Mouse (Mus musculus) CH12.LX (cell line): ENCODE measurements around the gene Rnf5. TPM values are rescaled to one million over a fixed set of nuclear protein-coding genes. Genes with fewer than 3 reads are reported as not detected.

Experiments
- DNase-seq: peaks from one replicate; pipeline ENCODE4 v3.0.0-alpha.2; 2013; ENCODE audit errors: extremely low read depth
- H3K27ac ChIP-seq: 2 replicates; pipeline ENCODE4 v1.5.1; 2012; ENCODE audit warnings: low read depth, mild to moderate bottlenecking, control low read depth, moderate library complexity; ENCODE audit not compliant: insufficient read depth
- H3K27me3 ChIP-seq: replicated peaks from 2 replicates; pipeline ENCODE3; 2012; ENCODE audit warnings: inconsistent platforms
- H3K36me3 ChIP-seq, 2 experiments: replicated peaks in 1 of 2; 2 replicates each; pipeline versions ENCODE3 to v1.6.1; 2012; ENCODE audit warnings: inconsistent platforms in 1 of 2, low read length in 1 of 2, mild to moderate bottlenecking in 1 of 2, mixed read lengths in 1 of 2, moderate library complexity in 1 of 2; ENCODE audit not compliant: control insufficient read depth in 1 of 2, insufficient read depth in 1 of 2
- H3K4me1 ChIP-seq, 2 experiments: 2 replicates each; pipeline ENCODE4 v1.6.1; 2012; ENCODE audit warnings: inconsistent platforms in 1 of 2, moderate library complexity in 1 of 2; ENCODE audit not compliant: insufficient read depth in 2 of 2, control insufficient read depth in 1 of 2
- H3K4me2 ChIP-seq: 2 replicates; pipeline ENCODE4 v1.6.1; 2012; ENCODE audit warnings: low read depth, mild to moderate bottlenecking, control low read depth; ENCODE audit not compliant: poor library complexity, insufficient read depth, severe bottlenecking
- H3K4me3 ChIP-seq, 3 experiments: fragments of 150-350 bp in 1 of 3; sonication (generic) in 1 of 3; replicated peaks in 1 of 3; 2 replicates each; pipeline versions ENCODE3 to v1.5.1; 2011 to 2012; ENCODE audit warnings: low read depth in 2 of 3, low read length in 2 of 3, mild to moderate bottlenecking in 2 of 3, moderate library complexity in 2 of 3, control low read depth in 1 of 3, improper control_type of control experiment in 1 of 3, inconsistent platforms in 1 of 3, mixed read lengths in 1 of 3; ENCODE audit not compliant: poor library complexity in 1 of 3
- H3K79me2 ChIP-seq: replicated peaks from 2 replicates; pipeline ENCODE4 v1.6.1; 2012; ENCODE audit warnings: mild to moderate bottlenecking, moderate library complexity; ENCODE audit not compliant: control insufficient read depth, poor library complexity, insufficient read depth, severe bottlenecking; ENCODE audit errors: extremely low read depth
- H3K9ac ChIP-seq: 2 replicates; pipeline ENCODE4 v1.6.1; 2012; ENCODE audit warnings: low read depth, mild to moderate bottlenecking, control low read depth, moderate library complexity; ENCODE audit not compliant: insufficient read depth
- H3K9me3 ChIP-seq: replicated peaks from 2 replicates; pipeline ENCODE3; 2012; ENCODE audit warnings: low read length, inconsistent platforms, mixed read lengths
- CHD1 ChIP-seq: IDR thresholded peaks from 2 replicates; pipeline ENCODE4 v1.6.1; 2012; ENCODE audit warnings: low read depth, low read length, improper control_type of control experiment, inconsistent platforms
- CHD2 ChIP-seq: IDR thresholded peaks from 2 replicates; pipeline ENCODE4 v1.6.1; 2011; ENCODE audit warnings: low read length, improper control_type of control experiment
- CTCF ChIP-seq, 2 experiments: IDR thresholded peaks in 1 of 2; conservative IDR thresholded peaks in 1 of 2; 2 replicates each; pipeline ENCODE4 v1.5.1; 2011 to 2012; ENCODE audit warnings: low read depth in 2 of 2, low read length in 2 of 2, improper control_type of control experiment in 1 of 2, inconsistent platforms in 1 of 2, mild to moderate bottlenecking in 1 of 2, moderate library complexity in 1 of 2
- EP300 ChIP-seq: IDR thresholded peaks from 2 replicates; pipeline ENCODE4 v1.6.1; 2011; ENCODE audit warnings: low read length, improper control_type of control experiment
- ETS1 ChIP-seq: conservative IDR thresholded peaks from 2 replicates; pipeline ENCODE4 v1.6.1; 2012; ENCODE audit warnings: low read depth, mild to moderate bottlenecking, inconsistent platforms, low read length, improper control_type of control experiment, moderate library complexity
- GABPA ChIP-seq: IDR thresholded peaks from 2 replicates; pipeline ENCODE4 v1.6.1; 2012; ENCODE audit warnings: low read depth, low read length, improper control_type of control experiment, inconsistent platforms; ENCODE audit not compliant: insufficient replicate concordance
- IRF4 ChIP-seq: IDR thresholded peaks from 2 replicates; pipeline ENCODE4 v1.6.1; 2014; ENCODE audit warnings: low read depth, mild to moderate bottlenecking, inconsistent platforms, low read length, improper control_type of control experiment
- JUN ChIP-seq: IDR thresholded peaks from 2 replicates; pipeline ENCODE4 v1.6.1; 2011; ENCODE audit warnings: low read depth, mild to moderate bottlenecking, low read length, improper control_type of control experiment, moderate library complexity; ENCODE audit not compliant: insufficient read depth
- JUND ChIP-seq: conservative IDR thresholded peaks from 2 replicates; pipeline ENCODE4 v1.6.1; 2011; ENCODE audit warnings: low read depth, low read length, improper control_type of control experiment
- KAT2A ChIP-seq: IDR thresholded peaks from 2 replicates; pipeline ENCODE4 v1.6.1; 2012; ENCODE audit warnings: low read length, improper control_type of control experiment, inconsistent platforms; ENCODE audit not compliant: insufficient replicate concordance
- MAFK ChIP-seq: IDR thresholded peaks from 2 replicates; pipeline ENCODE4 v1.6.1; 2011; ENCODE audit warnings: low read length, improper control_type of control experiment; ENCODE audit not compliant: insufficient replicate concordance
- MEF2A ChIP-seq: IDR thresholded peaks from 2 replicates; pipeline ENCODE4 v1.6.1; 2014; ENCODE audit warnings: low read depth, mild to moderate bottlenecking, inconsistent platforms, low read length, improper control_type of control experiment, borderline replicate concordance
- MXI1 ChIP-seq: IDR thresholded peaks from 2 replicates; pipeline ENCODE4 v1.6.1; 2011; ENCODE audit warnings: mild to moderate bottlenecking, low read depth, low read length, improper control_type of control experiment
- NELFE ChIP-seq: IDR thresholded peaks from 2 replicates; pipeline ENCODE4 v1.6.1; 2011; ENCODE audit warnings: low read depth, low read length, improper control_type of control experiment
- PAX5 ChIP-seq: IDR thresholded peaks from 2 replicates; pipeline ENCODE4 v1.6.1; 2012; ENCODE audit warnings: low read length, inconsistent platforms, mixed read lengths
- POLR2A ChIP-seq: IDR thresholded peaks from 2 replicates; pipeline ENCODE4 v1.6.1; 2011; ENCODE audit warnings: low read depth, mild to moderate bottlenecking, improper control_type of control experiment, low read length
- POLR2AphosphoS2 ChIP-seq: IDR thresholded peaks from 2 replicates; pipeline ENCODE4 v1.6.1; 2011; ENCODE audit warnings: low read depth, low read length, improper control_type of control experiment
- RAD21 ChIP-seq: IDR thresholded peaks from 2 replicates; pipeline ENCODE4 v1.6.1; 2011; ENCODE audit warnings: low read depth, mild to moderate bottlenecking, low read length, improper control_type of control experiment, moderate library complexity
- RCOR1 ChIP-seq: conservative IDR thresholded peaks from 2 replicates; pipeline ENCODE4 v1.6.1; 2012; ENCODE audit warnings: low read depth, mild to moderate bottlenecking, inconsistent platforms, low read length, improper control_type of control experiment
- SMC3 ChIP-seq: IDR thresholded peaks from 2 replicates; pipeline ENCODE4 v1.6.1; 2011; ENCODE audit warnings: low read depth, low read length, improper control_type of control experiment
- TBP ChIP-seq: conservative IDR thresholded peaks from 2 replicates; pipeline ENCODE4 v1.6.1; 2011; ENCODE audit warnings: low read depth, low read length, improper control_type of control experiment
- TCF12 ChIP-seq: IDR thresholded peaks from 2 replicates; pipeline ENCODE4 v1.6.1; 2014; ENCODE audit warnings: low read depth, mild to moderate bottlenecking, inconsistent platforms, low read length, improper control_type of control experiment
- UBTF ChIP-seq: IDR thresholded peaks from 2 replicates; pipeline ENCODE4 v1.6.1; 2012; ENCODE audit warnings: low read depth, mild to moderate bottlenecking, inconsistent platforms, low read length, improper control_type of control experiment, moderate library complexity
- USF2 ChIP-seq: conservative IDR thresholded peaks from 2 replicates; pipeline ENCODE4 v1.6.1; 2011; ENCODE audit warnings: low read depth, low read length, improper control_type of control experiment
- ZC3H11A ChIP-seq: IDR thresholded peaks from 2 replicates; pipeline ENCODE4 v1.6.1; 2012; ENCODE audit warnings: low read depth, mild to moderate bottlenecking, inconsistent platforms, low read length, improper control_type of control experiment
- ZNF384 ChIP-seq: IDR thresholded peaks from 2 replicates; pipeline ENCODE4 v1.6.1; 2012; ENCODE audit warnings: low read depth, low read length, improper control_type of control experiment, inconsistent platforms
- dilution Hi-C: fragments of 300-500 bp; cut with MboI; formaldehyde crosslinking; loops from 2 replicates; pipeline ENCODE4 v1.14.3; 2020; ENCODE audit warnings: low sequenced_read_pairs; ENCODE audit not compliant: extremely low pct_unique_long_range_greater_than_20kb, extremely low pct_ligation_motif_present
- in situ Hi-C: fragments of 300-500 bp; cut with MboI; formaldehyde crosslinking; loops from 3 replicates; pipeline ENCODE4 v1.14.3; 2019; ENCODE audit warnings: low sequenced_read_pairs, low pct_ligation_motif_present, low pct_unique_long_range_greater_than_20kb, mixed read lengths
- polyA plus RNA-seq: library from polyadenylated mRNA; unstranded; fragments of >175 nt; gene quantifications from 2 replicates; pipeline ENCODE4 v1.2.1, GENCODE M21; 2012; ENCODE audit warnings: low read depth; ENCODE audit not compliant: insufficient read length
- total RNA-seq, 2 experiments: library from RNA; depleted of rRNA; stranded (reverse); fragments of 300-350 nt in 1 of 2; fragments of >200 nt in 1 of 2; gene quantifications; 2 replicates each; pipeline ENCODE4 v1.2.3; 2012 to 2014

Gene Rnf5
- total and polyA plus RNA-seq, 3 experiments = 8.4 to 35.1 (median 20.6) TPM

DNA sequence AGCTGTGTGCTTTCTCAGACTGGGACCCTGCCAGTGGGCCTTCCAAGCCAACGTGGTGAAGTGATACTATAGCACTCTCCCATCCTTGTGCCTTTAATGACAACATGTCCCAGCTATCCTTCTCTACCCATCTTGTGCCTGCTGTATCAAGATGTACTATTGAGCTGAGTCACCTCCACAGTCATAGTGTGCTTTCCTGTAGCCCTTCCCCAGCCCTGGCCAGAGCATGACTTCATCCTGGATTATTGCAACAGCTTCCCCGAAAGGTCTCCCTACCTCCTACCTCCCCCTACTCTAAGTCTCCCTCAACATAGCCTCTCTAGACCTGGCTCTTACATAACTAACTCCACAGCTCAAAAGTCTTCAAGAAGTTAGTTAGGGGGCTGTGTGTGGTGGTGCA is 32.2 kb upstream of the Rnf5 start:
- H3K4me3 ChIP-seq = no peak overlapping the region
- dilution Hi-C loops = no loop called here
- H3K4me1 ChIP-seq = 0 out of 4 replicates have a peak, but pooled peaks cover 0 to 2% of the 10 kb centered on the region in 2 experiments
- no peak overlapping the region for H3K9ac ChIP-seq
- no peak for DNase-seq
- in situ Hi-C loops = no loop called here
- TF ChIP-seq MEF2A = no peak
- TF ChIP-seq CTCF (conservative IDR thresholded peaks at IDR 0.05 in 1 of 2, IDR thresholded peaks at IDR 0.05 in 1 of 2; ENCODE audit: low read depth in 2 of 2, low read length in 2 of 2) = no peak
- no peak for TF ChIP-seq JUND
- no peak for TF ChIP-seq PAX5
- TF ChIP-seq USF2 = no peak
- TF ChIP-seq RAD21 = no peak
- TF ChIP-seq IRF4 = no peak
- no peak for TF ChIP-seq ETS1
- TF ChIP-seq TCF12 = no peak
- no peak for TF ChIP-seq ZC3H11A
- no peak for TF ChIP-seq KAT2A
- TF ChIP-seq MXI1 = no peak
- no peak for TF ChIP-seq ZNF384
- no peak for TF ChIP-seq JUN
- no peak for TF ChIP-seq TBP
- TF ChIP-seq RCOR1 = no peak
- TF ChIP-seq UBTF = no peak
- TF ChIP-seq POLR2A = no peak
- TF ChIP-seq, all 38 proteins: peak for 0
- no peak overlapping the region for H3K4me2 ChIP-seq
- H3K9me3 ChIP-seq = peaks cover 9% of the 10 kb centered on the region
- H3K36me3 ChIP-seq = no peaks in the 10 kb centered on the region
- peaks cover 76% of the 10 kb centered on the region for H3K27me3 ChIP-seq
- H3K79me2 ChIP-seq = no peaks in the 10 kb centered on the region
- no peak overlapping the region for H3K27ac ChIP-seq

DNA sequence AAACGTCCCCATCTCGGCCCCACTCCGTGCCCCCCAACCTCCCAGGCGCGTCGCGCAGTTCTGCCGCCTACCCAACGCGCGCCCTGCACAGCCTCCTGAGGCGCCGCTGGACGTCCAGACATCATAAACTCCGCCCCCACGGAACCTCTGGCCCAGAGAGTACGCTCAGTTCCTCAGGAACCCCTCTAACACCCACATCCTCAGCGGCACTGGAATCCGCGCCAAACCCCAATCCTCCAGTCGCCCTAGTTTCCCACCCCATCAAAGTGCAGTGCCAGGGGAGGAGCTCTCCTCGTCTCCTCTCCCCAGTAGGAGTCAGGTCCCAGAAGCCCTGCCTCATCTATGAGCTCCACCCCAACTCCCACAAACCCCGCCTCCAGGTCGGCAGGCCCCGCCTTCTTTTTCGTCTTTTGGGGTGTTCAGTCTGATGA is 28.8 kb upstream of the Rnf5 start:
- no peak for DNase-seq
- H3K36me3 ChIP-seq = no peaks in the 10 kb centered on the region
- H3K27me3 ChIP-seq = peaks cover 75% of the 10 kb centered on the region
- TF ChIP-seq EP300 (no peak), USF2 (no peak), NELFE (no peak), POLR2AphosphoS2 (no peak), UBTF (no peak), GABPA (no peak), CHD2 (no peak), CHD1 (no peak), MAFK (no peak), SMC3 (no peak)
- TF ChIP-seq, all 38 proteins: peak for 0
- no peaks in the 10 kb centered on the region for H3K9me3 ChIP-seq
- H3K4me2 ChIP-seq = no peak overlapping the region
- H3K9ac ChIP-seq = no peak overlapping the region
- dilution Hi-C loops = no loop called here
- no peak overlapping the region for H3K27ac ChIP-seq
- H3K4me3 ChIP-seq = no peak overlapping the region
- in situ Hi-C loops = no loop called here
- H3K4me1 ChIP-seq = peaks cover 0 to 2% of the 10 kb centered on the region in 2 experiments; a peak in 1 of 4 replicates
- no peaks in the 10 kb centered on the region for H3K79me2 ChIP-seq
